Mouse (Mus musculus): ENCODE data around the gene Adcy1. TPM values are rescaled to one million over a fixed set of nuclear protein-coding genes. Genes with fewer than 3 reads are reported as not detected.

Gene Adcy1
- polyA plus RNA-seq, 1 experiment from 2014 or later = 5.5 TPM

- Histone ChIP-seq H3K4me1 (replicated peaks) (peaks cover 10% of the 10 kb centered on the region), H3K36me3 (peaks cover 8% of the 10 kb centered on the region), H3K27me3 (no peaks in the 10 kb centered on the region), H3K9me3 (no peaks in the 10 kb centered on the region), H3K9ac (no peak overlapping the region), H3K4me2 (no peak overlapping the region), H3K27ac (replicated peaks) (no peak overlapping the region), H3K4me3 (no peak overlapping the region)
- ATAC-seq (ENCODE audit: low read depth) = 0 out of 2 replicates have a peak, but pooled peaks have one; percentile 29
- WGBS = 68% methylated on average over 6 of the region's 6 CpGs
Measured at GRCm38 (mm10) chr11:7113687-7114086, 50.4 kb downstream of the Adcy1 start.

GRCm38 (mm10) chr11:7114312-7114711, 51.0 kb downstream of the Adcy1 start:
- H3K27ac ChIP-seq (replicated peaks) = 0 out of 2 replicates have a peak overlapping the region, but pooled peaks have one; percentile 9
- 74% methylated on average over 9 of the region's 9 CpGs for WGBS

GRCm38 (mm10) chr11:7116647-7117046, 53.4 kb downstream of the Adcy1 start:
- no peak for ATAC-seq (ENCODE audit: low read depth)
- WGBS = 87% methylated on average over 2 of the region's 2 CpGs
- Histone ChIP-seq H3K27ac (replicated peaks) (no peak overlapping the region), H3K9ac (no peak overlapping the region), H3K4me3 (no peak overlapping the region), H3K36me3 (no peaks in the 10 kb centered on the region), H3K9me3 (no peaks in the 10 kb centered on the region), H3K27me3 (no peaks in the 10 kb centered on the region), H3K4me1 (replicated peaks) (peaks cover 10% of the 10 kb centered on the region), H3K4me2 (no peak overlapping the region)

More at GRCm38 (mm10) chr11:7114312-7114711, 51.0 kb downstream of the Adcy1 start:
- Histone ChIP-seq H3K4me2 (no peak overlapping the region), H3K4me3 (no peak overlapping the region), H3K4me1 (replicated peaks) (peaks cover 10% of the 10 kb centered on the region), H3K9ac (no peak overlapping the region), H3K27me3 (no peaks in the 10 kb centered on the region), H3K36me3 (peaks cover 3% of the 10 kb centered on the region), H3K9me3 (no peaks in the 10 kb centered on the region)
- ATAC-seq (ENCODE audit: low read depth) = no peak

- no peaks in the 10 kb centered on the region for H3K9me3 ChIP-seq
- 73% methylated on average over 8 of the region's 8 CpGs for WGBS
- H3K27me3 ChIP-seq = no peaks in the 10 kb centered on the region
- no peak overlapping the region for H3K4me2 ChIP-seq
- peaks cover 10% of the 10 kb centered on the region for H3K36me3 ChIP-seq
- no peak for ATAC-seq (ENCODE audit: low read depth)
- no peak overlapping the region for H3K9ac ChIP-seq
- H3K27ac ChIP-seq (replicated peaks) = no peak overlapping the region
- H3K4me3 ChIP-seq = no peak overlapping the region
- peaks cover 4% of the 10 kb centered on the region; the same call in 1 of the 2 replicates for H3K4me1 ChIP-seq (replicated peaks)
Measured at GRCm38 (mm10) chr11:7129319-7130051, 66.2 kb downstream of the Adcy1 start.

GRCm38 (mm10) chr11:7132736-7133387, 69.6 kb downstream of the Adcy1 start:
- no peaks in the 10 kb centered on the region for H3K4me1 ChIP-seq (replicated peaks)
- ATAC-seq (ENCODE audit: low read depth) = no peak
- H3K27ac ChIP-seq (replicated peaks) = no peak overlapping the region
- H3K27me3 ChIP-seq = no peaks in the 10 kb centered on the region
- H3K9ac ChIP-seq = no peak overlapping the region
- no peak overlapping the region for H3K4me2 ChIP-seq
- H3K36me3 ChIP-seq = peaks cover 10% of the 10 kb centered on the region
- no peaks in the 10 kb centered on the region for H3K9me3 ChIP-seq
- H3K4me3 ChIP-seq = no peak overlapping the region
- 92% methylated on average over 7 of the region's 7 CpGs for WGBS

- ATAC-seq (ENCODE audit: low read depth) = no peak
- Histone ChIP-seq H3K27me3 (no peaks in the 10 kb centered on the region), H3K9me3 (no peaks in the 10 kb centered on the region), H3K36me3 (peaks cover 17% of the 10 kb centered on the region), H3K4me2 (no peak overlapping the region), H3K4me1 (replicated peaks) (no peaks in the 10 kb centered on the region), H3K4me3 (no peak overlapping the region), H3K27ac (replicated peaks) (no peak overlapping the region), H3K9ac (no peak overlapping the region)
- WGBS = 90% methylated on average over 5 of the region's 5 CpGs
Measured at GRCm38 (mm10) chr11:7133736-7134135, 70.4 kb downstream of the Adcy1 start.

- Histone ChIP-seq H3K36me3 (peaks cover 21% of the 10 kb centered on the region), H3K9me3 (no peaks in the 10 kb centered on the region), H3K4me2 (no peak overlapping the region), H3K4me3 (no peak overlapping the region), H3K9ac (no peak overlapping the region), H3K27ac (replicated peaks) (no peak overlapping the region), H3K4me1 (replicated peaks) (no peaks in the 10 kb centered on the region), H3K27me3 (no peaks in the 10 kb centered on the region)
- no peak for ATAC-seq (ENCODE audit: low read depth)
- WGBS = 79% methylated on average over 5 of the region's 5 CpGs
Measured at GRCm38 (mm10) chr11:7134319-7134718, 71.0 kb downstream of the Adcy1 start.

- H3K27ac ChIP-seq (replicated peaks) = no peak overlapping the region
- H3K27me3 ChIP-seq = no peaks in the 10 kb centered on the region
- 67% methylated on average over 6 of the region's 6 CpGs for WGBS
Measured at GRCm38 (mm10) chr11:7135301-7135700, 72.0 kb downstream of the Adcy1 start.

GRCm38 (mm10) chr11:7135763-7136162, 72.5 kb downstream of the Adcy1 start:
- no peak for ATAC-seq (ENCODE audit: low read depth)
- WGBS = 82% methylated on average over 9 of the region's 9 CpGs

More at GRCm38 (mm10) chr11:7135301-7135700, 72.0 kb downstream of the Adcy1 start:
- no peak overlapping the region for H3K4me3 ChIP-seq
- no peak for ATAC-seq (ENCODE audit: low read depth)
- no peak overlapping the region for H3K9ac ChIP-seq
- peaks cover 26% of the 10 kb centered on the region for H3K36me3 ChIP-seq
- H3K9me3 ChIP-seq = no peaks in the 10 kb centered on the region
- H3K4me1 ChIP-seq (replicated peaks) = no peaks in the 10 kb centered on the region
- no peak overlapping the region for H3K4me2 ChIP-seq

GRCm38 (mm10) chr11:7136246-7136855, 73.1 kb downstream of the Adcy1 start:
- no peak overlapping the region for H3K4me3 ChIP-seq
- H3K9ac ChIP-seq = no peak overlapping the region
- no peaks in the 10 kb centered on the region for H3K27me3 ChIP-seq
- no peak overlapping the region for H3K27ac ChIP-seq (replicated peaks)
- no peak overlapping the region for H3K4me2 ChIP-seq
- ATAC-seq (ENCODE audit: low read depth) = no peak
- H3K9me3 ChIP-seq = no peaks in the 10 kb centered on the region
- H3K36me3 ChIP-seq = peaks cover 19% of the 10 kb centered on the region
- 98% methylated on average over 5 of the region's 5 CpGs for WGBS
- H3K4me1 ChIP-seq (replicated peaks) = no peaks in the 10 kb centered on the region

More at GRCm38 (mm10) chr11:7135763-7136162, 72.5 kb downstream of the Adcy1 start:
- no peaks in the 10 kb centered on the region for H3K27me3 ChIP-seq
- no peaks in the 10 kb centered on the region for H3K4me1 ChIP-seq (replicated peaks)
- no peaks in the 10 kb centered on the region for H3K9me3 ChIP-seq
- no peak overlapping the region for H3K4me2 ChIP-seq
- no peak overlapping the region for H3K27ac ChIP-seq (replicated peaks)
- peaks cover 22% of the 10 kb centered on the region for H3K36me3 ChIP-seq
- no peak overlapping the region for H3K4me3 ChIP-seq
- no peak overlapping the region for H3K9ac ChIP-seq

- Histone ChIP-seq H3K27me3 (no peaks in the 10 kb centered on the region), H3K4me2 (no peak overlapping the region), H3K4me1 (replicated peaks) (peaks cover 5% of the 10 kb centered on the region; the same call in 1 of the 2 replicates), H3K9ac (no peak overlapping the region), H3K36me3 (peaks cover 19% of the 10 kb centered on the region), H3K4me3 (no peak overlapping the region), H3K27ac (replicated peaks) (no peak overlapping the region), H3K9me3 (no peaks in the 10 kb centered on the region)
- WGBS = 95% methylated on average over 8 of the region's 8 CpGs
- ATAC-seq (ENCODE audit: low read depth) = no peak
Measured at GRCm38 (mm10) chr11:7138370-7138769, 75.1 kb downstream of the Adcy1 start.

- no peaks in the 10 kb centered on the region for H3K27me3 ChIP-seq
- H3K4me3 ChIP-seq = no peak overlapping the region
- H3K9me3 ChIP-seq = no peaks in the 10 kb centered on the region
- H3K9ac ChIP-seq = no peak overlapping the region
- WGBS = 95% methylated on average over 3 of the region's 3 CpGs
- ATAC-seq (ENCODE audit: low read depth) = no peak
- no peak overlapping the region for H3K4me2 ChIP-seq
- peaks cover 5% of the 10 kb centered on the region; the same call in 1 of the 2 replicates for H3K4me1 ChIP-seq (replicated peaks)
- peaks cover 27% of the 10 kb centered on the region for H3K36me3 ChIP-seq
- no peak overlapping the region for H3K27ac ChIP-seq (replicated peaks)
Measured at GRCm38 (mm10) chr11:7140449-7140848, 77.2 kb downstream of the Adcy1 start.

All from neural tube, embryonic 13.5 days (tissue).